Comparison of ENCODE assay signal across 9 mouse cellular contexts in genomic region chr8:84702963-84703465, GRCm38 (mm10). TPM values are rescaled to one million over a fixed set of nuclear protein-coding genes. Genes with fewer than 3 reads are reported as not detected.
DNase-seq lines count a peak whose midpoint lies in the region; ATAC-seq and TF ChIP-seq lines count a peak whose summit lies in the region.
"Had no signal": no experiment of that assay in that cellular context is flagged by ENCODE, and none has a peak within 500 bp of the region (broad histone marks: within the 10 kb centered on the region; RNA-seq: fewer than 3 reads in every experiment).

No protein-coding gene starts in this region.

- WGBS in lung, adult 2 months, result 75% methylated on average over 6 of the region's 6 CpGs
- 80% methylated on average over 6 of the region's 6 CpGs for WGBS in embryonic facial prominence, embryonic 12.5 days
- WGBS in hindbrain, embryonic 11.5 days, result 81% methylated on average over 6 of the region's 6 CpGs
- WGBS in liver, embryonic 15.5 days (ENCODE audit: insufficient replicate concordance), result 8% methylated on average over 6 of the region's 6 CpGs

- peaks cover 25% of the 10 kb centered on the region for H3K36me3 ChIP-seq in embryonic facial prominence, embryonic 12.5 days
- no peaks in the 10 kb centered on the region for H3K36me3 ChIP-seq in hindbrain, embryonic 11.5 days (ENCODE audit: control insufficient read depth, insufficient read depth, low read length)
- peaks cover 37% of the 10 kb centered on the region for H3K36me3 ChIP-seq in liver, embryonic 15.5 days (replicated peaks)

- peaks cover 65% of the 10 kb centered on the region for H3K27me3 ChIP-seq in embryonic facial prominence, embryonic 12.5 days
- H3K27me3 ChIP-seq in hindbrain, embryonic 11.5 days (ENCODE audit: control insufficient read depth, insufficient read depth, low read length), result peaks cover 67% of the 10 kb centered on the region
- H3K27me3 ChIP-seq in liver, embryonic 15.5 days, result peaks cover 26% of the 10 kb centered on the region

- no peak for ATAC-seq in embryonic facial prominence, embryonic 12.5 days (ENCODE audit: insufficient number of reproducible peaks, insufficient read depth, low FRiP score, low TSS enrichment)
- no peak for ATAC-seq in hindbrain, embryonic 11.5 days (ENCODE audit: low FRiP score)
- no peak for ATAC-seq in liver, embryonic 15.5 days (ENCODE audit: insufficient read depth)

- TF ChIP-seq POLR2A in lung, adult 2 months (IDR thresholded peaks at IDR 0.05; ENCODE audit: borderline replicate concordance, extremely low read depth, low read depth, low read length), result no peak

- H3K4me2 ChIP-seq in embryonic facial prominence, embryonic 12.5 days (replicated peaks), result 0 out of 2 replicates have a peak overlapping the region, but pooled peaks have one; percentile 38
- H3K4me2 ChIP-seq in hindbrain, embryonic 11.5 days (replicated peaks; ENCODE audit: low read depth, low read length), result no peak overlapping the region
- H3K4me2 ChIP-seq in liver, embryonic 15.5 days, result peak overlapping the region; percentile 95

- H3K4me3 ChIP-seq in lung, adult 2 months (replicated peaks; ENCODE audit: extremely low read depth, low read depth, low read length), result peak overlapping the region; percentile 7
- peak overlapping the region; percentile 20 for H3K4me3 ChIP-seq in embryonic facial prominence, embryonic 12.5 days
- H3K4me3 ChIP-seq in hindbrain, embryonic 11.5 days (ENCODE audit: low read depth, low read length), result peak overlapping the region; percentile 16; the same call in 1 of the 2 replicates
- peak overlapping the region; percentile 78 for H3K4me3 ChIP-seq in liver, embryonic 15.5 days (replicated peaks)

- H3K27ac ChIP-seq in embryonic facial prominence, embryonic 12.5 days, result no peak overlapping the region
- H3K27ac ChIP-seq in hindbrain, embryonic 11.5 days (ENCODE audit: low read depth, low read length), result no peak overlapping the region
- H3K27ac ChIP-seq in liver, embryonic 15.5 days (replicated peaks), result peak overlapping the region; percentile 98

- DNase-seq in lung, adult 2 months, result no peak
- DNase-seq in lung, postnatal 4 days, result no peak
- DNase-seq in hindbrain, embryonic 11.5 days (ENCODE audit: low spot score), result peak; percentile 6
- no peak for DNase-seq in adipocyte (ENCODE audit: low spot score)
- DNase-seq in embryo, embryonic 11 days, result no peak
- DNase-seq in frontal cortex, postnatal 36 days (ENCODE audit: low spot score in 2 of 2), result no peak
- DNase-seq: kidney, adult 8-10 months had no signal

- H3K9me3 ChIP-seq in embryonic facial prominence, embryonic 12.5 days, result no peaks in the 10 kb centered on the region
- no peaks in the 10 kb centered on the region for H3K9me3 ChIP-seq in hindbrain, embryonic 11.5 days (ENCODE audit: control insufficient read depth, low read length)
- no peaks in the 10 kb centered on the region for H3K9me3 ChIP-seq in liver, embryonic 15.5 days (replicated peaks)

- TF ChIP-seq CTCF in lung, adult 2 months (IDR thresholded peaks at IDR 0.05; ENCODE audit: insufficient read depth, low read length), result no peak

- H3K9ac ChIP-seq in embryonic facial prominence, embryonic 12.5 days, result no peak overlapping the region
- no peak overlapping the region for H3K9ac ChIP-seq in hindbrain, embryonic 11.5 days (ENCODE audit: low read depth, low read length)
- peak overlapping the region; percentile 78 for H3K9ac ChIP-seq in liver, embryonic 15.5 days

- peaks cover 45% of the 10 kb centered on the region for H3K4me1 ChIP-seq in lung, adult 2 months (ENCODE audit: control insufficient read depth, insufficient read depth, low read length)
- peaks cover 45% of the 10 kb centered on the region for H3K4me1 ChIP-seq in embryonic facial prominence, embryonic 12.5 days
- peaks cover 27% of the 10 kb centered on the region for H3K4me1 ChIP-seq in hindbrain, embryonic 11.5 days (replicated peaks; ENCODE audit: control insufficient read depth, insufficient read depth, low read length)
- H3K4me1 ChIP-seq in liver, embryonic 15.5 days (replicated peaks), result peaks cover 81% of the 10 kb centered on the region

RNA-seq across cellular contexts. Expression of gene Lyl1, which starts 1.8 kb away (rescaled TPM):
- 20.2 and 21.9 TPM in 2 replicates for polyA plus RNA-seq in lung, adult 2 months (2012; rRNA removed)
- polyA plus RNA-seq in embryonic facial prominence, embryonic 12.5 days (2016; fragmentation: Nextera tagmentation; extraction: Ambion mirVana), result 4.9 and 5.0 TPM in 2 replicates
- 5.3 and 5.4 TPM in 2 replicates for polyA plus RNA-seq in hindbrain, embryonic 11.5 days (2014; fragmentation: Nextera tagmentation; extraction: Ambion mirVana)
- 55.3 and 58.3 TPM in 2 replicates for polyA plus RNA-seq in liver, embryonic 15.5 days (2015; fragmentation: Nextera tagmentation; extraction: Ambion mirVana)

RNA-seq across cellular contexts. Expression of gene Nacc1, which starts 15.4 kb away (rescaled TPM):
- polyA plus RNA-seq in lung, adult 2 months (2012; rRNA removed), result 72.5 and 81.8 TPM in 2 replicates
- 19.4 and 20.8 TPM in 2 replicates for polyA plus RNA-seq in embryonic facial prominence, embryonic 12.5 days (2016; fragmentation: Nextera tagmentation; extraction: Ambion mirVana)
- 19.7 and 20.5 TPM in 2 replicates for polyA plus RNA-seq in hindbrain, embryonic 11.5 days (2014; fragmentation: Nextera tagmentation; extraction: Ambion mirVana)
- 6.2 and 7.2 TPM in 2 replicates for polyA plus RNA-seq in liver, embryonic 15.5 days (2015; fragmentation: Nextera tagmentation; extraction: Ambion mirVana)

RNA-seq across cellular contexts. Expression of gene Trmt1, which starts 16.9 kb away (rescaled TPM):
- 87.5 and 99.1 TPM in 2 replicates for polyA plus RNA-seq in lung, adult 2 months (2012; rRNA removed)
- 71.2 and 73.6 TPM in 2 replicates for polyA plus RNA-seq in embryonic facial prominence, embryonic 12.5 days (2016; fragmentation: Nextera tagmentation; extraction: Ambion mirVana)
- polyA plus RNA-seq in hindbrain, embryonic 11.5 days (2014; fragmentation: Nextera tagmentation; extraction: Ambion mirVana), result 47.9 and 51.1 TPM in 2 replicates
- polyA plus RNA-seq in liver, embryonic 15.5 days (2015; fragmentation: Nextera tagmentation; extraction: Ambion mirVana), result 27.9 and 36.1 TPM in 2 replicates

RNA-seq across cellular contexts. Expression of gene G430095P16Rik, which starts 19.8 kb away (rescaled TPM):
- 2.0 and 2.8 TPM in 2 replicates for polyA plus RNA-seq in lung, adult 2 months (2012; rRNA removed)
- 7.1 and 7.4 TPM in 2 replicates for polyA plus RNA-seq in embryonic facial prominence, embryonic 12.5 days (2016; fragmentation: Nextera tagmentation; extraction: Ambion mirVana)
- polyA plus RNA-seq in hindbrain, embryonic 11.5 days (2014; fragmentation: Nextera tagmentation; extraction: Ambion mirVana), result 2.3 and 2.9 TPM in 2 replicates
- 8.1 and 8.7 TPM in 2 replicates for polyA plus RNA-seq in liver, embryonic 15.5 days (2015; fragmentation: Nextera tagmentation; extraction: Ambion mirVana)

RNA-seq across cellular contexts. Expression of gene Ier2, which starts 40.4 kb away (rescaled TPM):
- 34.6 and 47.1 TPM in 2 replicates for polyA plus RNA-seq in lung, adult 2 months (2012; rRNA removed)
- 94.5 and 97.0 TPM in 2 replicates for polyA plus RNA-seq in embryonic facial prominence, embryonic 12.5 days (2016; fragmentation: Nextera tagmentation; extraction: Ambion mirVana)
- 60.5 and 61.5 TPM in 2 replicates for polyA plus RNA-seq in hindbrain, embryonic 11.5 days (2014; fragmentation: Nextera tagmentation; extraction: Ambion mirVana)
- 22.8 and 23.1 TPM in 2 replicates for polyA plus RNA-seq in liver, embryonic 15.5 days (2015; fragmentation: Nextera tagmentation; extraction: Ambion mirVana)

Comparison
In these comparisons a context has a peak if more than half of its experiments do, and no peak if none do; other contexts are left out.
1. H3K4me3 ChIP-seq: peak in every context shown above with its lines; median percentile 78 in liver, embryonic 15.5 days; 20 in embryonic facial prominence, embryonic 12.5 days; 16 in hindbrain, embryonic 11.5 days; 7 in lung, adult 2 months.